Mouse (Mus musculus): ENCODE results near the gene Ube2d1. TPM values are rescaled to one million over a fixed set of nuclear protein-coding genes. Genes with fewer than 3 reads are reported as not detected.
A peak's percentile ranks its signal among the peaks of the same experiment; 100 is the strongest.

Ube2d1 gene
- total RNA-seq, 2 experiments from 2014 or later = 23.6 to 30.3 TPM

- DNase-seq (ENCODE audit: low spot score in 2 of 2) = no peak
These were observed 6.2 kb upstream of the Ube2d1 start for GRCm38 (mm10) chr10:71291179-71291661.

- peak in 1 of 2 experiments; percentile 22 for DNase-seq (ENCODE audit: low spot score in 2 of 2)
These were observed 444 bp downstream of the Ube2d1 start for GRCm38 (mm10) chr10:71284511-71285125.

- DNase-seq (ENCODE audit: low spot score in 2 of 2) = no peak
These were observed 941 bp downstream of the Ube2d1 start for GRCm38 (mm10) chr10:71284131-71284510.

GRCm38 (mm10) chr10:71273008-71273739, 11.9 kb downstream of the Ube2d1 start:
- DNase-seq (ENCODE audit: low spot score in 2 of 2) = no peak

GRCm38 (mm10) chr10:71267973-71268372, 17.1 kb downstream of the Ube2d1 start:
- DNase-seq (ENCODE audit: low spot score in 2 of 2) = no peak

GRCm38 (mm10) chr10:71267511-71267910, 17.6 kb downstream of the Ube2d1 start:
- no peak for DNase-seq (ENCODE audit: low spot score in 2 of 2)

- DNase-seq (ENCODE audit: low spot score in 2 of 2) = no peak
These were observed 20.0 kb downstream of the Ube2d1 start for GRCm38 (mm10) chr10:71265067-71265466.

GRCm38 (mm10) chr10:71261637-71262036, 23.4 kb downstream of the Ube2d1 start:
- no peak for DNase-seq (ENCODE audit: low spot score in 2 of 2)

GRCm38 (mm10) chr10:71258943-71259342, 26.1 kb downstream of the Ube2d1 start:
- DNase-seq (ENCODE audit: low spot score in 2 of 2) = no peak

- DNase-seq (ENCODE audit: low spot score in 2 of 2) = no peak
These were observed 26.5 kb downstream of the Ube2d1 start for GRCm38 (mm10) chr10:71258516-71258915.

GRCm38 (mm10) chr10:71253147-71253546, 31.9 kb downstream of the Ube2d1 start:
- DNase-seq (ENCODE audit: low spot score in 2 of 2) = no peak

GRCm38 (mm10) chr10:71252421-71252820, 32.6 kb downstream of the Ube2d1 start:
- no peak for DNase-seq (ENCODE audit: low spot score in 2 of 2)

- no peak for DNase-seq (ENCODE audit: low spot score in 2 of 2)
These were observed 33.2 kb downstream of the Ube2d1 start for GRCm38 (mm10) chr10:71251846-71252245.

GRCm38 (mm10) chr10:71251256-71251655, 33.8 kb downstream of the Ube2d1 start:
- no peak for DNase-seq (ENCODE audit: low spot score in 2 of 2)

- DNase-seq (ENCODE audit: low spot score in 2 of 2) = no peak
These were observed 34.6 kb downstream of the Ube2d1 start for GRCm38 (mm10) chr10:71250472-71250871.

GRCm38 (mm10) chr10:71249086-71249880, 35.8 kb downstream of the Ube2d1 start:
- no peak for DNase-seq (ENCODE audit: low spot score in 2 of 2)

GRCm38 (mm10) chr10:71246956-71247355, 38.1 kb downstream of the Ube2d1 start:
- no peak for DNase-seq (ENCODE audit: low spot score in 2 of 2)

- no peak for DNase-seq (ENCODE audit: low spot score in 2 of 2)
These were observed 45.5 kb downstream of the Ube2d1 start for GRCm38 (mm10) chr10:71239479-71240120.

GRCm38 (mm10) chr10:71238240-71238554, 46.9 kb downstream of the Ube2d1 start, which contains the start of gene Tfam:
Gene Tfam, minus strand, starts transcription at chr10:71238280.
- no peak for DNase-seq (ENCODE audit: low spot score in 2 of 2)

- DNase-seq (ENCODE audit: low spot score in 2 of 2) = peak; percentile 94 to 96
These were observed 47.4 kb downstream of the Ube2d1 start for GRCm38 (mm10) chr10:71237516-71238239.

GRCm38 (mm10) chr10:71234071-71234470, 51.0 kb downstream of the Ube2d1 start:
- no peak for DNase-seq (ENCODE audit: low spot score in 2 of 2)

Data from adrenal gland, postnatal 4 days (tissue).